14 mouse cellular contexts compared by ENCODE assay signal in the genomic region with DNA sequence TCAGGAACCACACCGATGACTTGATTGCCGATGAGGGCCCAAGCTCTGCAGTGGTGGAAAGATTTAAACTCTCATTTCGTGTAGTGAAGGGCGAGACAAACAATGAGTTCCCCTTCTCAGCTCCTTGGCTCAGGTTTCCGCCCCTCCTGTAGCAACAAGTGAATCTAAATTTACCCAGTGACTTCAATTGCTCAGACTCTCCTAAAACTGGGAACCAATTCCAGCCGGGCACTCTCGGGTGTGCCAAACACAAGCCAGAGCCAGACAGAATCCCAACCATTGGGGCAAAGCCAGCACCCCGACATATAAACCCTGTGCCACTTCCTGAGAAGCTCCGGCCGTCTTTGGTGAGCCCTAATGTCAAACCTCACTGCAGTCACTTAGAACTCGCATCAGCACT. TPM values are rescaled to one million over a fixed set of nuclear protein-coding genes. Genes with fewer than 3 reads are reported as not detected.
DNase-seq lines count a peak whose midpoint lies in the region; ATAC-seq lines count a peak whose summit lies in the region.
"Had no signal": no experiment of that assay in that cellular context is flagged by ENCODE, and none has a peak within 500 bp of the region (broad histone marks: within the 10 kb centered on the region; RNA-seq: fewer than 3 reads in every experiment).

A gene (minus strand): TSS at position 139 of the 400 bp plus-strand sequence.

- no peaks in the 10 kb centered on the region for H3K27me3 ChIP-seq in midbrain, embryonic 11.5 days (ENCODE audit: control insufficient read depth, insufficient read depth, low read length)
- no peaks in the 10 kb centered on the region for H3K27me3 ChIP-seq in midbrain, embryonic 14.5 days (ENCODE audit: control insufficient read depth, insufficient read depth, low read length)
- H3K27me3 ChIP-seq: midbrain, embryonic 13.5 days had no signal

- no peak within 1 kb of the TSS for H3K9ac ChIP-seq in midbrain, embryonic 11.5 days (ENCODE audit: low read length)
- H3K9ac ChIP-seq in midbrain, embryonic 14.5 days (replicated peaks; ENCODE audit: low read length) = no peak within 1 kb of the TSS
- H3K9ac ChIP-seq: liver, embryonic 14.5 days; midbrain, embryonic 13.5 days had no signal

- H3K27ac ChIP-seq in midbrain, embryonic 11.5 days (ENCODE audit: low read depth, low read length) = no peak within 1 kb of the TSS
- H3K27ac ChIP-seq in midbrain, embryonic 14.5 days (replicated peaks; ENCODE audit: low read depth, low read length) = no peak within 1 kb of the TSS
- H3K27ac ChIP-seq: forebrain, embryonic 10.5 days; liver, embryonic 14.5 days; midbrain, embryonic 13.5 days had no signal

- no peak within 1 kb of the TSS for H3K4me3 ChIP-seq in midbrain, embryonic 11.5 days (ENCODE audit: low read depth, low read length)
- H3K4me3 ChIP-seq in midbrain, embryonic 14.5 days (replicated peaks; ENCODE audit: low read depth, low read length) = no peak within 1 kb of the TSS
- H3K4me3 ChIP-seq: forebrain, embryonic 10.5 days; midbrain, embryonic 13.5 days had no signal

- ATAC-seq in midbrain, embryonic 11.5 days (ENCODE audit: low FRiP score) = no peak
- ATAC-seq in midbrain, embryonic 14.5 days (ENCODE audit: low FRiP score, low TSS enrichment) = no peak
- ATAC-seq: midbrain, embryonic 13.5 days had no signal

- H3K9me3 ChIP-seq in midbrain, embryonic 11.5 days (ENCODE audit: control insufficient read depth, low read length) = no peaks in the 10 kb centered on the region
- no peaks in the 10 kb centered on the region for H3K9me3 ChIP-seq in midbrain, embryonic 14.5 days (ENCODE audit: control insufficient read depth, low read length)
- H3K9me3 ChIP-seq: forebrain, embryonic 10.5 days; midbrain, embryonic 13.5 days had no signal

- WGBS in midbrain, embryonic 11.5 days = 74% methylated on average over 11 of the region's 11 CpGs
- WGBS in midbrain, embryonic 14.5 days = 75% methylated on average over 11 of the region's 11 CpGs

- intact Hi-C loops in heart, postnatal 14 days (cut with DNase I) = no loop called here

- DNase-seq in adrenal gland, postnatal 10 days = peak; percentile 46
- no peak for DNase-seq in adrenal gland, adult (ENCODE audit: inconsistent age in 2 of 2, low spot score in 1 of 2)
- peak; percentile 60 for DNase-seq in midbrain, embryonic 11.5 days (ENCODE audit: low spot score, missing footprints)
- no peak for DNase-seq in midbrain, embryonic 14.5 days
- peak; percentile 50 to 71 for DNase-seq in heart, postnatal 14 days
- DNase-seq in skeletal muscle tissue, adult 2 months (ENCODE audit: low read depth, low spot score) = peak; percentile 93
- DNase-seq in urinary bladder, postnatal 25 days (ENCODE audit: low spot score) = no peak
- DNase-seq in thymus, postnatal 14 days = no peak
- DNase-seq: kidney, adult 18-20 months; right cerebral cortex, postnatal 25 days had no signal

- H3K4me2 ChIP-seq in midbrain, embryonic 11.5 days = no peak within 1 kb of the TSS
- H3K4me2 ChIP-seq in midbrain, embryonic 14.5 days (ENCODE audit: low read length) = no peak within 1 kb of the TSS
- H3K4me2 ChIP-seq: midbrain, embryonic 13.5 days had no signal

- H3K36me3 ChIP-seq in midbrain, embryonic 11.5 days (ENCODE audit: control insufficient read depth, insufficient read depth, low read length) = no peaks in the 10 kb centered on the region
- H3K36me3 ChIP-seq in midbrain, embryonic 14.5 days (ENCODE audit: control insufficient read depth, insufficient read depth, low read length) = no peaks in the 10 kb centered on the region
- H3K36me3 ChIP-seq: forebrain, embryonic 10.5 days; midbrain, embryonic 13.5 days had no signal

- H3K4me1 ChIP-seq in midbrain, embryonic 11.5 days (ENCODE audit: control insufficient read depth, insufficient read depth, low read length) = no peaks in the 10 kb centered on the region
- H3K4me1 ChIP-seq in midbrain, embryonic 14.5 days (ENCODE audit: control insufficient read depth, insufficient read depth, low read length) = no peaks in the 10 kb centered on the region
- H3K4me1 ChIP-seq: forebrain, embryonic 10.5 days; midbrain, embryonic 13.5 days had no signal

RNA-seq across cellular contexts. Expression of the gene that starts here (rescaled TPM):
- total RNA-seq in adrenal gland, postnatal 10 days (2021) = 10 to 100 TPM; 10.2 to 20.1 TPM
- polyA plus RNA-seq in midbrain, embryonic 11.5 days (2014; fragmentation: Nextera tagmentation; extraction: Ambion mirVana) = not detected in 2 replicates
- polyA plus RNA-seq in midbrain, embryonic 14.5 days (2014; fragmentation: Nextera tagmentation; extraction: Ambion mirVana) = not detected in 2 replicates
- total RNA-seq in heart, postnatal 14 days (2021) = 100 to 1,000 TPM; 199 to 202 TPM
- total RNA-seq: granulocyte monocyte progenitor cell, adult 5-6 weeks had no signal
- polyA plus RNA-seq: forebrain, embryonic 10.5 days; midbrain, embryonic 13.5 days had no signal

Comparison
In these comparisons a context has a peak if more than half of its experiments do, and no peak if none do; other contexts are left out.
1. RNA of the gene that starts here (total RNA-seq): 199 to 202 TPM in heart, postnatal 14 days; 10.2 to 20.1 TPM in adrenal gland, postnatal 10 days; every median in the first group is over 4 times any median in the second.
2. DNase-seq: peak in adrenal gland, postnatal 10 days (single experiment), heart, postnatal 14 days (2 of 2) and skeletal muscle tissue, adult 2 months (single experiment); none in adrenal gland, adult (0 of 2), midbrain, embryonic 14.5 days (single experiment), urinary bladder, postnatal 25 days (single experiment) and thymus, postnatal 14 days (single experiment).
3. Peak in DNase-seq in midbrain, embryonic 11.5 days; RNA of the gene not detected or under 1 TPM.